Mouse (Mus musculus) adrenal gland, postnatal 36 days (tissue): ENCODE results near the gene Pik3r1. TPM values are rescaled to one million over a fixed set of nuclear protein-coding genes. Genes with fewer than 3 reads are reported as not detected.

Experiments
- DNase-seq, 2 experiments: peaks; one replicate each; pipeline ENCODE4 v3.0.0; 2021; ENCODE audit warnings: mixed read lengths in 1 of 2
- total RNA-seq, 2 experiments: library from RNA; stranded (reverse); gene quantifications; 2 replicates each; pipeline ENCODE4 v1.2.3; 2021

Pik3r1 gene
- total RNA-seq, 2 experiments from 2014 or later = 86.3 to 152 TPM

- DNase-seq = peak; percentile 58 to 63
Measured at GRCm38 (mm10) chr13:101738769-101739168, 29.2 kb downstream of the Pik3r1 start.

GRCm38 (mm10) chr13:101736521-101737387 is 31.3 kb downstream of the Pik3r1 start:
- no peak for DNase-seq

- DNase-seq = peak in 1 of 2 experiments; percentile 46
Measured at GRCm38 (mm10) chr13:101735364-101736120, 32.5 kb downstream of the Pik3r1 start.

- no peak for DNase-seq
Measured at GRCm38 (mm10) chr13:101734227-101734626, 33.8 kb downstream of the Pik3r1 start.

GRCm38 (mm10) chr13:101732675-101733074 is 35.3 kb downstream of the Pik3r1 start:
- DNase-seq = no peak

GRCm38 (mm10) chr13:101731777-101732176 is 36.2 kb downstream of the Pik3r1 start:
- no peak for DNase-seq

- DNase-seq = no peak
Measured at GRCm38 (mm10) chr13:101730351-101730750, 37.7 kb downstream of the Pik3r1 start.

GRCm38 (mm10) chr13:101729248-101730055 is 38.6 kb downstream of the Pik3r1 start:
- DNase-seq = no peak

GRCm38 (mm10) chr13:101728816-101729215 is 39.2 kb downstream of the Pik3r1 start:
- peak; percentile 46 to 55 for DNase-seq

- DNase-seq = no peak
Measured at GRCm38 (mm10) chr13:101728300-101728699, 39.7 kb downstream of the Pik3r1 start.

- DNase-seq = no peak
Measured at GRCm38 (mm10) chr13:101727837-101728236, 40.2 kb downstream of the Pik3r1 start.

GRCm38 (mm10) chr13:101726922-101727321 is 41.1 kb downstream of the Pik3r1 start:
- no peak for DNase-seq

GRCm38 (mm10) chr13:101721901-101722595 is 46.0 kb downstream of the Pik3r1 start:
- peak; percentile 33 to 48 for DNase-seq

GRCm38 (mm10) chr13:101721154-101721553 is 46.9 kb downstream of the Pik3r1 start:
- no peak for DNase-seq

GRCm38 (mm10) chr13:101719312-101719870 is 48.6 kb downstream of the Pik3r1 start:
- DNase-seq = peak; percentile 82 to 85

- DNase-seq = no peak
Measured at GRCm38 (mm10) chr13:101718744-101719143, 49.3 kb downstream of the Pik3r1 start.

- peak in 1 of 2 experiments; percentile 28 for DNase-seq
Measured at GRCm38 (mm10) chr13:101717836-101718235, 50.2 kb downstream of the Pik3r1 start.

- DNase-seq = no peak
Measured at GRCm38 (mm10) chr13:101713429-101714088, 54.5 kb downstream of the Pik3r1 start.

- no peak for DNase-seq
Measured at GRCm38 (mm10) chr13:101712720-101713428, 55.1 kb downstream of the Pik3r1 start.

GRCm38 (mm10) chr13:101712099-101712498 is 55.9 kb downstream of the Pik3r1 start:
- peak; percentile 41 to 54 for DNase-seq
